Mouse (Mus musculus) heart, adult 2 months (tissue): Measurements from ENCODE around the gene Kif1a.

Experiments
- CTCF ChIP-seq: fragments of 200-600 bp; IDR thresholded peaks from 2 replicates; pipeline ENCODE4 v1.8.1; 2022; ENCODE audit warnings: antibody characterized with exemption, mild to moderate bottlenecking, moderate library complexity
- EP300 ChIP-seq: fragments of 200-500 bp; IDR thresholded peaks from 2 replicates; pipeline ENCODE4 v1.6.1; 2011; ENCODE audit warnings: low read depth, low read length, control low read depth; ENCODE audit not compliant: insufficient read depth

- TF ChIP-seq CTCF (no peak), EP300 (no peak)
Observed at GRCm38 (mm10) chr1:93135036-93135526, 33.3 kb upstream of the Kif1a start, which contains the start of gene Agxt.
